Mouse (Mus musculus): ENCODE measurements around the gene Plcb2. TPM values are rescaled to one million over a fixed set of nuclear protein-coding genes. Genes with fewer than 3 reads are reported as not detected.
A peak's percentile ranks its signal among the peaks of the same experiment; 100 is the strongest.

The Plcb2 gene
- polyA plus RNA-seq, 1 experiment from 2014 or later = 0.44 TPM

GRCm38 (mm10) chr2:118700179-118701062 lies 27.8 kb downstream of the Plcb2 start:
- no peak overlapping the region for H3K9ac ChIP-seq (ENCODE audit: low read depth, low read length)
- 1% methylated on average over 32 of the region's 32 CpGs for WGBS
- peak overlapping the region; percentile 44 for H3K4me2 ChIP-seq (ENCODE audit: low read length)
- no peak overlapping the region for H3K27ac ChIP-seq (ENCODE audit: low read length)
- H3K36me3 ChIP-seq (ENCODE audit: control insufficient read depth, insufficient read depth, low read length) = no peaks in the 10 kb centered on the region
- ATAC-seq = no peak
- no peaks in the 10 kb centered on the region for H3K9me3 ChIP-seq (replicated peaks; ENCODE audit: control insufficient read depth, low read length, poor library complexity, severe bottlenecking)
- H3K4me3 ChIP-seq (ENCODE audit: low read depth, low read length) = 0 out of 2 replicates have a peak overlapping the region, but pooled peaks have one; percentile 6
- H3K27me3 ChIP-seq (ENCODE audit: control insufficient read depth, insufficient read depth, low read depth, low read length) = peaks cover 77% of the 10 kb centered on the region
- H3K4me1 ChIP-seq (ENCODE audit: control insufficient read depth, insufficient read depth, low read length) = peaks cover 30% of the 10 kb centered on the region

- Histone ChIP-seq H3K27me3 (ENCODE audit: control insufficient read depth, insufficient read depth, low read depth, low read length) (peaks cover 52% of the 10 kb centered on the region), H3K4me3 (ENCODE audit: low read depth, low read length) (no peak overlapping the region), H3K36me3 (ENCODE audit: control insufficient read depth, insufficient read depth, low read length) (peaks cover 5% of the 10 kb centered on the region; the same call in 1 of the 2 replicates), H3K27ac (ENCODE audit: low read length) (no peak overlapping the region), H3K4me1 (ENCODE audit: control insufficient read depth, insufficient read depth, low read length) (peaks cover 15% of the 10 kb centered on the region), H3K9me3 (replicated peaks; ENCODE audit: control insufficient read depth, low read length, poor library complexity, severe bottlenecking) (no peaks in the 10 kb centered on the region), H3K4me2 (ENCODE audit: low read length) (no peak overlapping the region), H3K9ac (ENCODE audit: low read depth, low read length) (no peak overlapping the region)
- ATAC-seq = no peak
- WGBS = 55% methylated on average over 7 of the region's 7 CpGs
Observed at GRCm38 (mm10) chr2:118697955-118698354, 30.3 kb downstream of the Plcb2 start.

- no peak overlapping the region for H3K4me2 ChIP-seq (ENCODE audit: low read length)
- no peak overlapping the region for H3K27ac ChIP-seq (ENCODE audit: low read length)
- H3K27me3 ChIP-seq (ENCODE audit: control insufficient read depth, insufficient read depth, low read depth, low read length) = peaks cover 47% of the 10 kb centered on the region
- WGBS = 35% methylated on average over 5 of the region's 5 CpGs
- H3K9ac ChIP-seq (ENCODE audit: low read depth, low read length) = no peak overlapping the region
- peaks cover 6% of the 10 kb centered on the region; the same call in 1 of the 2 replicates for H3K36me3 ChIP-seq (ENCODE audit: control insufficient read depth, insufficient read depth, low read length)
- H3K9me3 ChIP-seq (replicated peaks; ENCODE audit: control insufficient read depth, low read length, poor library complexity, severe bottlenecking) = no peaks in the 10 kb centered on the region
- no peak for ATAC-seq
- H3K4me3 ChIP-seq (ENCODE audit: low read depth, low read length) = no peak overlapping the region
- peaks cover 9% of the 10 kb centered on the region for H3K4me1 ChIP-seq (ENCODE audit: control insufficient read depth, insufficient read depth, low read length)
Observed at GRCm38 (mm10) chr2:118697311-118697877, 30.8 kb downstream of the Plcb2 start.

- Histone ChIP-seq H3K36me3 (ENCODE audit: control insufficient read depth, insufficient read depth, low read length) (peaks cover 6% of the 10 kb centered on the region; the same call in 1 of the 2 replicates), H3K4me2 (ENCODE audit: low read length) (no peak overlapping the region), H3K4me1 (ENCODE audit: control insufficient read depth, insufficient read depth, low read length) (peaks cover 8% of the 10 kb centered on the region), H3K27ac (ENCODE audit: low read length) (no peak overlapping the region), H3K9ac (ENCODE audit: low read depth, low read length) (no peak overlapping the region), H3K4me3 (ENCODE audit: low read depth, low read length) (no peak overlapping the region), H3K9me3 (replicated peaks; ENCODE audit: control insufficient read depth, low read length, poor library complexity, severe bottlenecking) (no peaks in the 10 kb centered on the region), H3K27me3 (ENCODE audit: control insufficient read depth, insufficient read depth, low read depth, low read length) (peaks cover 40% of the 10 kb centered on the region)
- ATAC-seq = no peak
- 55% methylated on average over 21 of the region's 21 CpGs for WGBS
Observed at GRCm38 (mm10) chr2:118696451-118697308, 31.6 kb downstream of the Plcb2 start.

GRCm38 (mm10) chr2:118695677-118696232 lies 32.5 kb downstream of the Plcb2 start:
- H3K9ac ChIP-seq (ENCODE audit: low read depth, low read length) = no peak overlapping the region

GRCm38 (mm10) chr2:118693370-118693966 lies 34.8 kb downstream of the Plcb2 start:
- H3K9me3 ChIP-seq (replicated peaks; ENCODE audit: control insufficient read depth, low read length, poor library complexity, severe bottlenecking) = no peaks in the 10 kb centered on the region
- WGBS = 85% methylated on average over 19 of the region's 19 CpGs
- H3K27me3 ChIP-seq (ENCODE audit: control insufficient read depth, insufficient read depth, low read depth, low read length) = peaks cover 13% of the 10 kb centered on the region
- no peak overlapping the region for H3K4me3 ChIP-seq (ENCODE audit: low read depth, low read length)
- H3K4me2 ChIP-seq (ENCODE audit: low read length) = no peak overlapping the region
- H3K4me1 ChIP-seq (ENCODE audit: control insufficient read depth, insufficient read depth, low read length) = no peaks in the 10 kb centered on the region
- no peak overlapping the region for H3K27ac ChIP-seq (ENCODE audit: low read length)
- H3K36me3 ChIP-seq (ENCODE audit: control insufficient read depth, insufficient read depth, low read length) = peaks cover 16% of the 10 kb centered on the region; the same call in 1 of the 2 replicates
- no peak overlapping the region for H3K9ac ChIP-seq (ENCODE audit: low read depth, low read length)
- no peak for ATAC-seq

More at GRCm38 (mm10) chr2:118695677-118696232, 32.5 kb downstream of the Plcb2 start:
- no peak for ATAC-seq
- Histone ChIP-seq H3K4me2 (ENCODE audit: low read length) (no peak overlapping the region), H3K9me3 (replicated peaks; ENCODE audit: control insufficient read depth, low read length, poor library complexity, severe bottlenecking) (no peaks in the 10 kb centered on the region), H3K4me3 (ENCODE audit: low read depth, low read length) (no peak overlapping the region), H3K27ac (ENCODE audit: low read length) (no peak overlapping the region), H3K36me3 (ENCODE audit: control insufficient read depth, insufficient read depth, low read length) (peaks cover 7% of the 10 kb centered on the region; the same call in 1 of the 2 replicates), H3K4me1 (ENCODE audit: control insufficient read depth, insufficient read depth, low read length) (peaks cover 7% of the 10 kb centered on the region), H3K27me3 (ENCODE audit: control insufficient read depth, insufficient read depth, low read depth, low read length) (peaks cover 30% of the 10 kb centered on the region)
- 30% methylated on average over 11 of the region's 11 CpGs for WGBS

GRCm38 (mm10) chr2:118689875-118690274 lies 38.4 kb downstream of the Plcb2 start:
- Histone ChIP-seq H3K9ac (ENCODE audit: low read depth, low read length) (no peak overlapping the region), H3K4me3 (ENCODE audit: low read depth, low read length) (no peak overlapping the region), H3K36me3 (ENCODE audit: control insufficient read depth, insufficient read depth, low read length) (peaks cover 16% of the 10 kb centered on the region; the same call in 1 of the 2 replicates), H3K27me3 (ENCODE audit: control insufficient read depth, insufficient read depth, low read depth, low read length) (no peaks in the 10 kb centered on the region; the same call in 1 of the 2 replicates), H3K9me3 (replicated peaks; ENCODE audit: control insufficient read depth, low read length, poor library complexity, severe bottlenecking) (no peaks in the 10 kb centered on the region), H3K27ac (ENCODE audit: low read length) (no peak overlapping the region), H3K4me1 (ENCODE audit: control insufficient read depth, insufficient read depth, low read length) (no peaks in the 10 kb centered on the region), H3K4me2 (ENCODE audit: low read length) (no peak overlapping the region)
- 77% methylated on average over 10 of the region's 10 CpGs for WGBS
- ATAC-seq = no peak

- H3K9me3 ChIP-seq (replicated peaks; ENCODE audit: control insufficient read depth, low read length, poor library complexity, severe bottlenecking) = no peaks in the 10 kb centered on the region
- H3K9ac ChIP-seq (ENCODE audit: low read depth, low read length) = no peak overlapping the region
- no peaks in the 10 kb centered on the region for H3K4me1 ChIP-seq (ENCODE audit: control insufficient read depth, insufficient read depth, low read length)
- no peak overlapping the region for H3K4me3 ChIP-seq (ENCODE audit: low read depth, low read length)
- H3K36me3 ChIP-seq (ENCODE audit: control insufficient read depth, insufficient read depth, low read length) = peaks cover 10% of the 10 kb centered on the region; the same call in 1 of the 2 replicates
- H3K27me3 ChIP-seq (ENCODE audit: control insufficient read depth, insufficient read depth, low read depth, low read length) = no peaks in the 10 kb centered on the region
- 90% methylated on average over 3 of the region's 3 CpGs for WGBS
- no peak for ATAC-seq
- H3K27ac ChIP-seq (ENCODE audit: low read length) = no peak overlapping the region
- H3K4me2 ChIP-seq (ENCODE audit: low read length) = no peak overlapping the region
Observed at GRCm38 (mm10) chr2:118687791-118688190, 40.4 kb downstream of the Plcb2 start.
